Mouse (Mus musculus) small intestine, adult 2 months (tissue): ENCODE results near the gene Gm17581.

ENCODE experiments used
- CTCF ChIP-seq: fragments of 200-500 bp; IDR thresholded peaks from 2 replicates; pipeline ENCODE4 v1.5.1; 2012; ENCODE audit warnings: low read depth, mild to moderate bottlenecking, control low read depth, inconsistent platforms, low read length, moderate library complexity, mixed read lengths; ENCODE audit not compliant: insufficient replicate concordance, insufficient read length; ENCODE audit errors: extremely low read depth
- POLR2A ChIP-seq: fragments of 200-500 bp; IDR thresholded peaks from 2 replicates; pipeline ENCODE4 v1.6.1; 2012; ENCODE audit warnings: low read depth, mild to moderate bottlenecking, control low read depth, inconsistent platforms, low read length, moderate library complexity

DNA sequence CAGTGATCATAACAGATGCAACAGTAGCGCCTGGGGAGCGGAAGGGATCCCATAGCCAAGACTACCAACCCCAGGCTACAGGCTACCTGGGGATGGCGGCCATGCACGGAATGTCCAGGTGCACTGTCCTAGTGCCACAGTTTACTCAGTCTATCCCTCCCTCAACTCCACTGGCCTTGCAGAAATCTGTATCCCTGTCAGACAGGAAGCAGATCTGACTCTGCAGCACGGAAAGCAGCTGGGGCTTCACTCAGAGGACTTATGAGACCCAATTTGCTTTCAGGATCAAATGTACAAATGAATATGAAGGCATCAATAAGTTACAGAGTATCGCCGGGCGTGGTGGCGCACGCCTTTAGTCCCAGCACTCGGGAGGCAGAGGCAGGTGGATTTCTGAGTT is 47.9 kb downstream of the Gm17581 start:
- no peak for TF ChIP-seq CTCF
- TF ChIP-seq POLR2A, result no peak
